9 mouse cellular contexts compared by ENCODE assay signal in genomic region chr2:101715650-101716323, GRCm38 (mm10). TPM values are rescaled to one million over a fixed set of nuclear protein-coding genes. Genes with fewer than 3 reads are reported as not detected.
A peak's percentile ranks its signal among the peaks of the same experiment; 100 is the strongest.
DNase-seq lines count a peak whose midpoint lies in the region; ATAC-seq lines count a peak whose summit lies in the region.
"Had no signal": no experiment of that assay in that cellular context is flagged by ENCODE, and none has a peak within 500 bp of the region (broad histone marks: within the 10 kb centered on the region; RNA-seq: fewer than 3 reads in every experiment).

No protein-coding gene starts in this region.

- ATAC-seq in intestine, embryonic 14.5 days (replicated peaks; ENCODE audit: low FRiP score, low TSS enrichment, low read depth): peak; percentile 56
- no peak for ATAC-seq in intestine, embryonic 15.5 days
- peak; percentile 68 for ATAC-seq in monocyte, adult 5-6 weeks (replicated peaks; ENCODE audit: insufficient number of reproducible peaks, low FRiP score, low TSS enrichment, poor library complexity, severe bottlenecking)
- no peak for ATAC-seq in hindbrain, embryonic 13.5 days (ENCODE audit: low FRiP score)

- H3K4me2 ChIP-seq in intestine, embryonic 14.5 days (ENCODE audit: low read length): no peak overlapping the region
- no peak overlapping the region for H3K4me2 ChIP-seq in intestine, embryonic 15.5 days (replicated peaks)
- H3K4me2 ChIP-seq in hindbrain, embryonic 13.5 days: no peak overlapping the region
- H3K4me2 ChIP-seq: limb, embryonic 13.5 days had no signal

- no peak overlapping the region for H3K4me3 ChIP-seq in intestine, embryonic 14.5 days (ENCODE audit: low read depth, low read length)
- H3K4me3 ChIP-seq in intestine, embryonic 15.5 days (replicated peaks): no peak overlapping the region
- no peak overlapping the region for H3K4me3 ChIP-seq in hindbrain, embryonic 13.5 days
- H3K4me3 ChIP-seq: limb, embryonic 13.5 days had no signal

- H3K27me3 ChIP-seq in intestine, embryonic 14.5 days (replicated peaks; ENCODE audit: control insufficient read depth, insufficient read depth, low read length): no peaks in the 10 kb centered on the region
- H3K27me3 ChIP-seq in intestine, embryonic 15.5 days (replicated peaks): no peaks in the 10 kb centered on the region
- no peaks in the 10 kb centered on the region for H3K27me3 ChIP-seq in hindbrain, embryonic 13.5 days
- H3K27me3 ChIP-seq: limb, embryonic 13.5 days had no signal

- H3K36me3 ChIP-seq in intestine, embryonic 14.5 days (ENCODE audit: control insufficient read depth, insufficient read depth, low read length): no peaks in the 10 kb centered on the region
- H3K36me3 ChIP-seq in intestine, embryonic 15.5 days: no peaks in the 10 kb centered on the region
- no peaks in the 10 kb centered on the region for H3K36me3 ChIP-seq in hindbrain, embryonic 13.5 days

- H3K27ac ChIP-seq in intestine, embryonic 14.5 days (ENCODE audit: low read depth): no peak overlapping the region
- H3K27ac ChIP-seq in intestine, embryonic 15.5 days: no peak overlapping the region
- H3K27ac ChIP-seq in hindbrain, embryonic 13.5 days: no peak overlapping the region
- H3K27ac ChIP-seq: limb, embryonic 13.5 days had no signal

- 0 out of 2 replicates have a peak, but pooled peaks cover 7% of the 10 kb centered on the region for H3K4me1 ChIP-seq in intestine, embryonic 14.5 days (replicated peaks; ENCODE audit: control insufficient read depth, insufficient read depth, low read length)
- no peaks in the 10 kb centered on the region for H3K4me1 ChIP-seq in intestine, embryonic 15.5 days (replicated peaks)
- H3K4me1 ChIP-seq in hindbrain, embryonic 13.5 days (replicated peaks): no peaks in the 10 kb centered on the region
- H3K4me1 ChIP-seq: limb, embryonic 13.5 days had no signal

- peak; percentile 60 for DNase-seq in intestine, embryonic 14.5 days (ENCODE audit: low spot score)
- DNase-seq in CD4-positive, CD25-positive, alpha-beta regulatory T cell, adult 2 months (ENCODE audit: low read depth, low spot score): peak; percentile 77
- DNase-seq in WW6 (ENCODE audit: low read depth, low spot score): peak; percentile 34
- peak; percentile 68 for DNase-seq in induced T-regulatory cell, adult 2 months (ENCODE audit: low read depth)
- no peak for DNase-seq in neural tube, embryonic 10.5 days (ENCODE audit: extremely low spot score, low spot score)

- no peaks in the 10 kb centered on the region for H3K9me3 ChIP-seq in intestine, embryonic 14.5 days (ENCODE audit: control insufficient read depth, low read length)
- no peaks in the 10 kb centered on the region for H3K9me3 ChIP-seq in intestine, embryonic 15.5 days
- H3K9me3 ChIP-seq in hindbrain, embryonic 13.5 days: no peaks in the 10 kb centered on the region
- H3K9me3 ChIP-seq: limb, embryonic 13.5 days had no signal

- H3K9ac ChIP-seq in intestine, embryonic 14.5 days (ENCODE audit: low read length): no peak overlapping the region
- no peak overlapping the region for H3K9ac ChIP-seq in intestine, embryonic 15.5 days
- no peak overlapping the region for H3K9ac ChIP-seq in hindbrain, embryonic 13.5 days
- H3K9ac ChIP-seq: limb, embryonic 13.5 days had no signal

- 74% methylated on average over 8 of the region's 8 CpGs for WGBS in intestine, embryonic 14.5 days
- 72% methylated on average over 8 of the region's 8 CpGs for WGBS in intestine, embryonic 15.5 days
- 85% methylated on average over 8 of the region's 8 CpGs for WGBS in hindbrain, embryonic 13.5 days

RNA-seq across cellular contexts. Expression of gene Traf6, which starts 37.6 kb away (rescaled TPM):
- polyA plus RNA-seq in intestine, embryonic 14.5 days (2014; fragmentation: Nextera tagmentation; extraction: Ambion mirVana): 14.1 and 15.6 TPM in 2 replicates
- 8.2 and 9.2 TPM in 2 replicates for polyA plus RNA-seq in intestine, embryonic 15.5 days (2015; fragmentation: Nextera tagmentation; extraction: Ambion mirVana)
- total RNA-seq in monocyte, adult 5-6 weeks (2017): 21.0 to 32.9 TPM (median 27.1 TPM) in 3 replicates
- polyA plus RNA-seq in hindbrain, embryonic 13.5 days (2015; fragmentation: Nextera tagmentation; extraction: Ambion mirVana): 6.6 and 6.8 TPM in 2 replicates

Comparison
In these comparisons a context has a peak if more than half of its experiments do, and no peak if none do; other contexts are left out.
1. ATAC-seq: peak in intestine, embryonic 14.5 days (single experiment) and monocyte, adult 5-6 weeks (single experiment); none in intestine, embryonic 15.5 days (single experiment) and hindbrain, embryonic 13.5 days (single experiment).